Mouse (Mus musculus) heart, adult 8-10 months (tissue): ENCODE measurements around the gene Nup62. TPM values are rescaled to one million over a fixed set of nuclear protein-coding genes. Genes with fewer than 3 reads are reported as not detected.
A peak's percentile ranks its signal among the peaks of the same experiment; 100 is the strongest.

Source experiments
- DNase-seq: peaks from one replicate; pipeline ENCODE4 v3.0.0; 2022; ENCODE audit warnings: low spot score
- total RNA-seq, 4 experiments: library from RNA; stranded (reverse); gene quantifications; 2 replicates each; pipeline ENCODE4 v1.2.4; 2022

Gene Nup62
- total RNA-seq, 4 experiments from 2014 or later, result 18.7 to 32.3 (median 24.4) TPM

DNA sequence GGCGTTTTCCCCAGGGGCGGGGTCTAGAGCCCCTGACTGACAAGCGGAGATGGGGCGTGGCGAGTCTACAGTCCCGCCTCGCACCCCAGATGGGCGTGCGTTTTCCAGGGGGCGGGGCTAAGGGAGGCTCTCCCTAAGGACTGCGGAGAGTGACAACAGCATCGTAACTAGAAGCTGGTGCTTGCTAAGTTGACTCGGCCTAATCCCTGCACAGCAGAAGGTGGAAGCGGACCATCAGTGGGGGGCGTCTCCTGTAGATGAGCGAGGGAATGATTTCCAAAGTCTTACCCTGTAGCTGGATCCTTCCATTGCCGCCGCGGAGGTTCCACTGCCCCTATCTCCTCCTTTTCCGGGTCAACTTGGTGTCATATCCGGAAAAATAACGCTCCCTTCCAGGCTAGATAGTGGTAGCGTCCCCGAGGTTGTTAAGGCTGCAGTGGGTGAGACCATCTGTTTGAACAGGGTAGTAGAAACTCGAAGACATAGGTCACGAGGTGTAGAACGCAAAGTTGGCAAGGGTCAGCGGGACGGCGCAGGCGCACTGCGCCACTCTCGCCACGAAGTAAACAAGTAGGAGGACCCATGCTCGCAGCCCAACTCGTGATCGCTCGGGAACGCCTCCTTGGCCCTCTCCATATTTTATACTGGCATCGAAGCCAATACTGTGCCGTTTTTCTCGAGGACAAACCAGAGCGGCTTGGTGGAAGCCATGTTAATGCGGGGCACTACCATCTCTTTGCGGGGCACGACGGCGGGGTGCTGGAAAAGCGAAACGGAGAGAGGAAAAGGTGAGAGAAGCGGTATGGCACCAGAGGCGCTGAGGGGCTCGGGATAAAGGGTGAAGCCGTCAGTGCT is 32.9 kb downstream of the Nup62 start, which contains the start of the genes Akt1s1 and Tbc1d17:
TSS of gene Akt1s1 (plus strand) at position 431 of the 855 bp plus-strand sequence.
TSS of gene Tbc1d17 (minus strand) at position 519 of the 855 bp plus-strand sequence.
- DNase-seq, result peak; percentile 100

GRCm38 (mm10) chr7:44849416-44850111 is 33.7 kb downstream of the Nup62 start:
- peak; percentile 93 for DNase-seq

GRCm38 (mm10) chr7:44850146-44850545 is 34.3 kb downstream of the Nup62 start:
- no peak for DNase-seq

GRCm38 (mm10) chr7:44850789-44851624 is 35.1 kb downstream of the Nup62 start:
- DNase-seq, result no peak

DNA sequence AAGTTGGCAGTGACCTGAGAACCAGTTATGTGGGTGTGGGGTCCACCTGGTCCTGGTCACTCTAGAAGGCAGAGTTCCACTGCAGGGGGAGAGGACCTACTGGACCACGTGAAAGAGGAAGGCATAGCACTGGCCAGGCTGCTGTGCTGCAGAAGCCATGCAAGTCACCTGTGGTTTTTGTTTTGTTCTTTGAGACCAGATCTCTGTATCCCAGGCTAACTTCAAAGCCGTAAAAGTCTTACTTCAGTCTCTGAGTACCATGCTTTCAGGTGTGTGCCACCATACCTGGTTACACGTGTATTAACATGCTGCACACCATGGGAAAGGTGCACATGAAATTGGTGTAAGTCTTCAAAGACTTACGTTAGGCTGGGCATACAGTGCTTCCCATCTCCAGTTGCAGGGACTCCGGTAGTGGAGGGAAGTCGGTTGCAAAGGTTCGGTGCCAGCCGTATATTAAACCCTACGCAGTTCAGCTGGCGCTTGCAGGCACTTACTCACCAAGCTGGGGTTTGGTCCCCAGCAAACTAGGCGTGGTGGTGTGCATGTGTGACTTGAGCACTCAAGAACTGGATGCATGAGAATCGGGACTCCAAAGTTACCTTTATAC is 35.8 kb downstream of the Nup62 start:
- no peak for DNase-seq

DNA sequence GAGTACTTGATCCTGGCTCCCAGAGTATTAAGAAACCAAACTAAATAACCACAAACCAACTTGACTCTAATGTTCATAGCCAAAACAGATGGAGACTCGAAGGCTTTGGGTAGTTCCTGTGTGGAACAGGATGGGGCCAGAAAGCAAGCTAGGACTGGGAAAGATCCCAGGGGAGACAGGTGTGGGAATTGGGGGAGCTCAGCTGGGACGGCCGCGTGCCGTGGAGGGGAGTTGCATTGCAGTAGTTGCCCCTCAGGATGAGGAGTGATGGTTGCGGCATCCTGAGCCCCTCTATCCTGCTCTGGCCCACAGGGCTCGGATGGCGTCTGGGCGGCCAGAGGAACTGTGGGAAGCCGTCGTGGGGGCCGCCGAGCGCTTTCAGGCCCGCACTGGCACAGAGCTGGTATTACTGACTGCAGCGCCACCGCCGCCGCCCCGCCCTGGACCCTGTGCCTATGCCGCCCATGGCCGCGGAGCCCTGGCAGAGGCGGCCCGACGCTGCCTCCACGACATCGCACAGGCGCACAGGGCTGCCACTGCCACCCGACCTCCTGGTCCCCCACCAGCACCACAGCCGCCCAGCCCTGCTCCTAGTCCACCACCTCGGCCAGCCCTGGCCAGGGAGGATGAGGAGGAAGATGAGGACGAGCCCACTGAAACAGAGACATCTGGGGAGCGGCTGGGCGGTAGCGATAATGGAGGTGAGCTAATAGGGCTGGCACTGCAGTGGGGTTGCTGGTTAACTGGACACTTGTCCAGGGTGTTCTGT is 36.6 kb downstream of the Nup62 start:
- no peak for DNase-seq

- no peak for DNase-seq
Measured at GRCm38 (mm10) chr7:44853065-44853464, 37.2 kb downstream of the Nup62 start.

GRCm38 (mm10) chr7:44853596-44854355 is 37.9 kb downstream of the Nup62 start:
- no peak for DNase-seq

DNA sequence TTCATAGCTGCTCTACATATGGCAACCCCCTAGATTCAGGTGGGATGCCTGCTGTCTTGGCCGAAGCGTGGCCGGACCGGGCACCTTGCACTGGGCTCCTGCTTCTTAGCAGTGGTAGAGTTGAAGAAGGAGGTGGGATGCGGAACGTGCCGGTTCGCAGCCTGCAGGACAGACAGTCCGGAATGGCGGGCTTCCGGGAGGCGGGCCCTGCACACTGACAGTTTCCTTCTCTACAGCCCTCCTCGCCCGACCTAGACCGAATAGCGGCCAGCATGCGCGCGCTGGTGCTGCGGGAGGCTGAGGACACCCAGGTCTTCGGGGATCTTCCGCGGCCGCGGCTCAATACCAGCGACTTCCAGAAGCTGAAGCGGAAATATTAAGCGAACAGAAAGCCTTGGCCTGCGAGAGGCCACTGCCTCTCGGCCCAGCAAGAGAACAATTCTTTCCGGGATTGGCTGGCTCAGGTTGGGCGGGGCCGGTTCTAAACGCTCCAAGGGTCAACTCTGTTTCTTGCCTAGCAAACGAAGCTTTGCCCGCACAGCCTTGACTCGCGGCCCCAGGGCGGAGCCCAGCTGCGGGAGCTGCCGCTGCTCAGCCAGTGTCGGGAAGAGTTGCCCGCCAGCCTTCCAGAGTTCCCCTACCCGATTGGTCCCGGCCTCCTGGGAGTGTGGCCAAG is 38.6 kb downstream of the Nup62 start:
- peak; percentile 89 for DNase-seq

DNA sequence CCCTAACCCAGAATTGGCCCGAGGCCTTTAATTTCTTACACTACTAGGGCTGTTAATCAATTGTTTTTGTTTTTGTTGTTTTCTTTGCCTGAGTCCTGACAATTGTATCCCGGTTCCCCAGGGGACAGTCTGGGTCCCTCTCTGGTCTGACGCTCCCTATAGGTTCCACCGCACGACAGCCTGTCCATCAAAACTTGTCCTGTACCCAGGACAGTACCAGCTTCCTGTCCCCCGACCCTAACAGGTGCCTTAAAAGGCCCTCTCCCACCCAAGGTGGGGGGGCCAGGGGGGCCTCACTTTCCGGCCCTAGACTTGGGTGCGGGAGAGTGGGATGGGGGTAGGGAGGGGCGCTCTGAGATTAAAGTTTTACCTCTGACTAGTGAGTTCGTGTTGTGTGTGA is 39.1 kb downstream of the Nup62 start:
- no peak for DNase-seq

GRCm38 (mm10) chr7:44856265-44856916 is 40.5 kb downstream of the Nup62 start:
- DNase-seq, result no peak

GRCm38 (mm10) chr7:44857042-44857552 is 41.2 kb downstream of the Nup62 start, which contains the start of gene Pnkp:
Pnkp (plus strand) TSS chr7:44857139.
- DNase-seq, result peak; percentile 85

- DNase-seq, result no peak
Measured at GRCm38 (mm10) chr7:44857905-44858304, 42.0 kb downstream of the Nup62 start.

GRCm38 (mm10) chr7:44859896-44860295 is 44.0 kb downstream of the Nup62 start:
- DNase-seq, result no peak

- no peak for DNase-seq
Measured at GRCm38 (mm10) chr7:44860576-44861428, 44.9 kb downstream of the Nup62 start.

GRCm38 (mm10) chr7:44861429-44861816 is 45.5 kb downstream of the Nup62 start:
- DNase-seq, result no peak

DNA sequence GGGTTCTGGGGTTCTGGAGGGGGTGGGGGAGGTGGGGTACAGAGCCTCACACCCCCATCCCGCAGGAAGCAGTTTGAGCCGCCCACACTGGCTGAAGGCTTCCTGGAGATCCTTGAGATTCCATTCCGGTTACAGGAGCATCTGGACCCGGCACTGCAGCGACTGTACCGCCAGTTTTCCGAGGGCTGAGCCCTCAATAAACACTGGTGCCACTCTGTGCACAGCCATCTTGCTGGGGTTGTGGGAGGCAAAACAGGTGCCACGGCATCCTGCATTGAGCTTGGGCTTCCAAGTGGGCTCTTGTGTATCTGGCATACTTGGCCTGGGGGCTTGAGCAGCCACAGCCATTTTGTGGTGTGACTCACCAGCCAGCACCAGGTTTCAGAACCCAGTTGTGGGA is 46.5 kb downstream of the Nup62 start:
- DNase-seq, result no peak
